Mouse (Mus musculus): ENCODE measurements around the gene Hpf1.

Gene Hpf1

DNA sequence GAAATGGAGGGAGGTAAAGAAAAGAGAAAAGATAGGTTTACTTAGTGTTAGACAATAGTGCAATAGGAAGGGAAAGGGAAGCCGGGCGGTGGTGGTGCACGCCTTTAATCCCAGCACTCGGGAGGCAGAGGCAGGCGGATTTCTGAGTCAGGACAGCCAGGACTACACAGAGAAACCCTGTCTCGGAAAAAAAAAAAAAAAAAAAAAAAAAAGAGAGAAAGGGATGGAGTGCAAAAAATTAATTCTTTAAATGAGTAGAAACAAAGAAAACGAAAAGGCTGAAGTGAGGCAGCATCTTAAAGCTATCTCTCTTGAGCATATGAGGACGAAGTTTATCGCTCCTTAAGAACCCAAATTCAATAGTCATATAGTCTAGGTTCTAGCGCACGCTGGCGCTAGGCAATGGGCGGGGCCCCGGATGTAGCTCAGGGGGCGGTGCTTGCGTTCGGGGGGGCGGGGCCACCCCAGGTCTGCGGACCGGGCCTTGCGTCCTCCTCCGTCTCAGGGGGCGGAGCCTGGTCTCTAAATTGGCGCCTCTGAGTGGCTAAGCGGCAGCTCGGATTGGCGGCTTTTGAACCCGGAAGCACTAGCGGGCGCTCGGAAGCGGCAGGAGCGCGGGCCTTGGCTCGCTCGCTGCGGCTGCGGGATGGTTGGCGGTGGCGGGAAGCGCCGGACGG lies at the start of gene Hpf1:
Hpf1 (plus strand) TSS at position 576 of the 677 bp plus-strand sequence.
- peak; percentile 98 for DNase-seq (ENCODE audit: low read depth, low spot score)

- DNase-seq (ENCODE audit: low read depth, low spot score): no peak
These were observed 47.8 kb upstream of the Hpf1 start for GRCm38 (mm10) chr8:60842388-60842787.

DNA sequence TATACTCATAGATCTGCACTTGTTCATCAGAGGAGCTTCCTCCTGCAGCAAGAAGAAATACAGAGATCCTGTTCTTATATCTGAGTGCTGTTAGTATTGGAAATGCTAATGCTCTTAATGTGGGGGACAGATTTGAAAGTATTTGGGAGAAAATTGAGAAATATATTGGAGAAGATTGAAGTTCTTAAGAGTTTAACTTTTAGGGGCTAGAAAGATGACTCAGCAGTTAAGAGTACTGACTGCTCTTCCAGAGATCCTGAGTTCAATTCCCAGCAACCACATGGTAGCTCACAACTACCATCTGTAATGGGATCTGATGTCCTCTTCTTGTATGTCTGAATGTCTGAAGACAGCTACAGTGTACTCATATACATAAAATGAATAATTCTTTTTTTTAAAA lies 32.7 kb upstream of the Hpf1 start:
- DNase-seq (ENCODE audit: low read depth, low spot score): no peak

- no peak for DNase-seq (ENCODE audit: low read depth, low spot score)
These were observed 32.1 kb upstream of the Hpf1 start for GRCm38 (mm10) chr8:60858091-60858490.

- no peak for DNase-seq (ENCODE audit: low read depth, low spot score)
These were observed 31.2 kb upstream of the Hpf1 start for GRCm38 (mm10) chr8:60858911-60859476.

- no peak for DNase-seq (ENCODE audit: low read depth, low spot score)
These were observed 30.6 kb upstream of the Hpf1 start for GRCm38 (mm10) chr8:60859605-60860004.

DNA sequence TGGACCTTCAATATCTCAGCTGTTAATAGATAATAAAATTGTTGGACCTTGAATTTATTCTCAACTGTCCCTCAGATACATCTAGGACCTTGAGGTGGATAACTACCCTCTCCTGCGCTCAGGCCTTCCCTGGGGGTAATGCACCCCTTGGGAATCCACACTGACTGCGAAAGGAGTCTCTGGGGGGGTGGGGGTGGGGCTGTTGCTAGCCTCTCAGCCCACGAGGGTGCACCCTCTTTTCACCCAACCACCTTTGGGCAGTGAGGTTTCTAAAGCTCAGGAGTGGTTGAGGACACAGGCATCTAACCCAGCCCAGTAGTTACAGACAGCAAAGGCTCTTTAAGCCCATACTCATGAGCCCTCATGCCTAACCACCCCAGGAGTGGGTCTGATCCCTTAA lies 29.5 kb upstream of the Hpf1 start:
- DNase-seq (ENCODE audit: low read depth, low spot score): no peak

- DNase-seq (ENCODE audit: low read depth, low spot score): no peak
These were observed 28.4 kb upstream of the Hpf1 start for GRCm38 (mm10) chr8:60861783-60862182.

- DNase-seq (ENCODE audit: low read depth, low spot score): no peak
These were observed 25.3 kb upstream of the Hpf1 start for GRCm38 (mm10) chr8:60864875-60865274.

DNA sequence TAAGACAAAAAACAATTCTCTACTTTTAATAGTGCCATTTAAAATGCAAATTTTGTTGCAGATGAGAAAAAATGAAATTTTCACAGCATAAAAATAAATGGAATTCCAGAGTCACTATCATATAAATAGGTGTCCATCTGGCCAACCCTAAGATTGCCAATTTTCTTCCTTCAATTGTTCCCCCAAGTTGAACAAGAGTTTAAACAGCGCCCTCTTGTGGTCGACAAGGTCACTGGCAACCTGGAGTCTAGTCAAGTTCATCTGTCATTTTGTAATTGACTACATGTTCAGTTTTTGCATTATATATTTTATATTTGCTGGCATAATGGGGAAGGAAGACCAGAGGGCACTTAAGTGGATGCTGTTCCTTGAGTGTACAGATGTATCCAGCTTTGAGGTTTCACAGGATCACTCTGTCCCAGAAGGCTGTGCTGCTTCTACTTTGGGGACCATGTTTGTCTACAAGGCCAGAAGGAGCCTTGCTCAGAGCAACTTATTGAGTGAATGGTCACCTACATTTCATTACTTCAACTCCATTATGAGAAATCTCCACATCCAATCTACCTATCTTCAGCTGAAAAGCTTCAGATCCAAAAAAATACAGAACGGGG lies 24.6 kb upstream of the Hpf1 start:
- peak; percentile 28 for DNase-seq (ENCODE audit: low read depth, low spot score)

DNA sequence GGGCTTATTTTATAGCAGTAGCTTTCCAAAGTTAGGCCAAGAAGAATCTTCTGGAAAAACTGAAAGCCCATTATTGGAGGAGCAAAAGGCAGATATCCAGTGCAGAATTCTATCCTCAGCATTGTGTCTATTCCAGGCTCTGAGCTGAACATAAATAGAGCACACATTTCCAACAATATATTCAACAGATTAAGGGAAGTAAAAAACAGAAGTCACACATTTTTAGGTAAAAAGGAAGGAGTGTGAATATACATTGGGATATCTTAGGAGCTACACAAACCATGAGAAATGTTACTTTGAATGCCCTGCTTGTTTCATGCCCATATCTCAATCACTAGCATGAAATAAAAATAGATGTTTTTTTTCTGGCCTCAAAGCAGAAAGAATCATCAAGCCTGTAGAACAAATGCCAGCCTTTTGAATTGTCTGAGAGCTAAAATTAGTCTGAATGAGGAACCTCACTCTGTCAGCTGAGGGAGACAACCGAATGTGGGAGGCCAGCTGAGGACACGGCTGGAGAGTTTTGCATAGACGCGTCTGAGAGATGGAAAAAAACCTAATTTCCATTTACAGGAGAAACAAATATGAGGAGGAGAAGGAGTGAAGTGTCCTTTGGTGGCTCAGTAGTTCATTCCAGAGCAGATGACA lies 22.6 kb upstream of the Hpf1 start:
- DNase-seq (ENCODE audit: low read depth, low spot score): no peak

DNA sequence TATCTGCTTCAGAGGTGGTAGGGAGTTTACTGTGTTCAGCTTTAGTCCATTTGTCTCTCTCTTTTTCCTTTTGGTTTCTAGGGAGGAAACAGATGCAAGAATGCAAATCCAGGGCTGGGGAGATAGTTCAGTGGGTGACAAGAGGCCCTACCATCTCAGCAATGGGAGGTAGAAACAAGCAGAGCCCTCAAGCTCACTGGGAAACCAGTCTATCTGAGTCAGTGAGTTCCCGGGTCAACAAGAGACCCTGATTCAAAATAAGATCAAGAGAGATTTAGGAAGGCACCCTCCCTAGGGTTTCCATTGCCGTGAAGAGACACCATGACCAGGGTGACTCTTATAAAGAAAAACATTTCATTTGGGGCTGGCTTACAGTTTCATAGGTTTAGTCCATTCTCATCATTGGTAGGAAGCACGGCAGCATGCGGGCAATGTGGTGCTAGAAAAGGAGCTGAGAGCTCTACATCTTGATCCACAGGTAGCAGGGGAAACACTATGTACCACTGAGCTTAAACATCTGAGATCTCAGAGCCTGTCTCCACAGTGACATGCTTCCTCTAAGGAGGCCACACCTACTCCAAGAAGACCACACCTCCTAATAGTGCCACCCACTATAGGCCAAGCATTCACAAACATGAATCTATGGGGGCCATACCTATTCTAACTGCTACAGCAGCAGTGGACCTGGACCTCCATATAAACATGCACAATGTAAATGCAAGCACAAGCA lies 21.8 kb upstream of the Hpf1 start:
- no peak for DNase-seq (ENCODE audit: low read depth, low spot score)

GRCm38 (mm10) chr8:60869761-60870160 lies 20.5 kb upstream of the Hpf1 start:
- no peak for DNase-seq (ENCODE audit: low read depth, low spot score)

DNA sequence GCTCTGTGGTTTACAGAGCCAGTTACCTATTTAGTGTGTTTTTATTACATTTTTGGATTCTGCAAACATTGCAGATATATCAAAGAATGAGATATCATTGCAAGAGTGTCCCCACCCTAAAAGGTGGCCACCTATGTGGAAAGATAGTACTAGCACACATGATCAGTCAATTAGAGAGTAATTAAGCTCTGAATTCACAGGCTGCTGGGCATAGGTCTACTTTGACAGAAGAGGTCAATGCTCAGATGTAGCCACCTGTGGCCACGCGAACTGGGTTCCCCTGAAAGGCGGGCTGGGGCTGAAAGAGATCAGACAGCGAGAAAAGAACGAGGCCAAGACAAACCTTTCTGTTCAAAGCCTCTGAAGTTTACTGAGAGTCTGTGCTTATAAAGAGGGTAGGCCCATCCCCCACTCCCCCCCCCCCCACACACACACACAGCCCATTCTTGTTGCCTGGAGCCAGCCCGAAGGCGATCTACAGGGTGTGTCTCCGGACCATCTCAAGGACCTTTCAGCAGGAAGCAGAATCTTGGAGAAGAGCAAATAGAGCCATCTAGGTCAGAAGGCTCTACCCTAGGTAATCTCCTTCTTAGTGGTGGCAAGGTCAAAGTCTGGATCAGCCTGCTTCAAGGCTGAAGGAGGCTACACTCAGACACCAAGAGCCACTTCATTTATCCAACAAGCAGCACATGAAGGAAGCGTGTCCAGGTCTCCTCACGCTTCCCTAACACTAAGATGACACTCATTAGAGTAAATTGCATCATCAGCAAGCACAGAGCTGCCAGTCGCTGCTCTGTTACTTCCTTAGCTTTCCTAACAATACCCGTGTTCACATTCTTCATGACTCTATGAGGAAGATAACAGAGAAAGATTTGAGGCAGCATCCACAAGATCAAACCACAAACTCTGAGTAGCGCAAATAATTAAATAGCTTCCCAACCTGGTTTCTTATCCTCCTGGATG lies 19.7 kb upstream of the Hpf1 start:
- no peak for DNase-seq (ENCODE audit: low read depth, low spot score)

GRCm38 (mm10) chr8:60878617-60879016 lies 11.6 kb upstream of the Hpf1 start:
- no peak for DNase-seq (ENCODE audit: low read depth, low spot score)

DNA sequence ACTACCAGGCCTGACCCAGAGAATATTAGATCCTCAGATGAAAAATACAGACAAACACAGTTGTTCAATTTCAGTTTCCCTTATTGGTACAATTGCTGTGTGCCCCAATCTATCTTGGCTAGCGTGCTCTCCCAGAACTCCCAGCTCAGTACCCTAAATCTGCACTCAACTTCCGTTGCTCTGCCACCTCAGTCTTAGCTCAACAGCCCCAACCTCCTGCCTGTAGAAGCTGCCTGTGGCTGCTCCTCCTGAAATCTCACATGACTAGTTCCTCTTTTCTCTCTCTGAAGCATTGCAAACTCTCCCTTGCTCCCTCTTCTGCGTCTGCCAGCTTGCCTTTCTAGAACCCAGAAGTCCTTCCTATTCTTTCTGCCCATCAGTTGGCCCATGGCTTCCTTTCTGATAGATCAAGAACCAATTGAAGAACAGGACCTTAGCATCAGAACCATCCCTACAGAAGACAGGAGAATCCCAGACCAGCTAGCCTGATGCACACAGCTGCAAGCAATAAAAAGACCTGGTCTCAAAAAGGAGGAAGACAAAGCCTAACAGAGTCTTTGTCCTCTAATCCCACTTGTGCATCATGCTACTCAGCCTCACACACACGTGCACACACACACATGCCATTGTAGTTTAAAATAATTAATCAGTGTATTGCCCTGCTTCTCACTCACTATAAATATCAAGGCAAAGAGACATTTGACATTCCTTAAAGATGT lies 6.6 kb upstream of the Hpf1 start:
- DNase-seq (ENCODE audit: low read depth, low spot score): no peak

GRCm38 (mm10) chr8:60886736-60887135 lies 3.5 kb upstream of the Hpf1 start:
- DNase-seq (ENCODE audit: low read depth, low spot score): no peak

DNA sequence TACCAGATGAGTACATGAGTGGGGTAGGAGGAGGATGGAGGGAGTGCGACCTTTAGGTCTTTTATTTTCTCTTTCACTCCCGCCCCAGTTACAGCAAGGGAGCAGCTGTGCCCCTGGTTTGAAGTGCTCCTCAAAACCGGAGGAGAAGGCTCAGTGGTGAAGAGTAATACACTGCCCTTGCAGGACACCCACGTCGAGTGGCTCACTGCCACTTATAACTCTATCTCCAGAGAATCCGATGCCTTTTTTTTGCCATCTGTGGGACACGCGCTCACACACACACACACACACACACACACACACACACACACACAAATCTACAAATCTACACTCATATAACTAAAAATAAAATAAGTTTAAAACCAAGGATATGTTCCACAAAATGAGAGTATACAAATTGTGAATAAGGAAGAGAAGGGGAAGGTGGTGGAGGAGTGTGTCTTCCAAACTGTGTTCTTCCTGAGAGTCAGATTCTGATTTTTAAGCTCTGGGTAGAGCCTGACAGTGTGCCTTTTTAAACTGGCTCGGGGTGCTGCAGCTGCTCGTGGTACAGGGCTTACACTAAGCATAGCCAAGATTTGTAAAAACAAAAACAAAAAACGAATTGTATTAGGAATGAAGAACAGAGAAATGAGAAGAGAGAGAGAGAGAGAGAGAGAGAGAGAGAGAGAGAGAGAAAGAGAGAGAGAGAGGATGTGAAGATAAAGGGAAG lies 931 bp upstream of the Hpf1 start:
- no peak for DNase-seq (ENCODE audit: low read depth, low spot score)

- peak; percentile 26 for DNase-seq (ENCODE audit: low read depth, low spot score)
These were observed 279 bp downstream of the Hpf1 start for GRCm38 (mm10) chr8:60890520-60890874.

DNA sequence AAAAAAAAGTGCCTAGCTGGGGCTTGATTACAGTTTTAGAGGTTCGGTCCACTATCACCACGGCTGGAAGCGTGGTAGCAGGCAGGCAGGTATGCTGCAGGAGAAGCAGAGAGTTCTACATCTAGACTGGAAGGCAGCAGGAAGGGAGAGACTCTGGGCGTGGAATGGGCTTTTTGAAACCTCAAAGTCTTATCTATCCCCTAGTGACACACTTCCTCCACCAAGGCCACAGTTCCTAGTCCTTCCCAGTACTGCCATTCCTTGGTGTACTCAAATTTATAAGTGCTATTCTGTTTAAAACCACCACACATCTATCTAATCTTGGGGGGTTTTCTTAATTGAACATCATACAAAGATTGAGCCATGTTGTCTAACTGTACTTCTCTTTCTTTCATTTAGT lies 1.5 kb downstream of the Hpf1 start:
- no peak for DNase-seq (ENCODE audit: low read depth, low spot score)

All from WW6 (cell line).